Mouse (Mus musculus): Measurements from ENCODE around the gene Hunk.

- TF ChIP-seq CTCF (IDR thresholded peaks at IDR 0.05; ENCODE audit: control insufficient read depth, insufficient read depth, insufficient read length) (no peak), MAX (IDR thresholded peaks at IDR 0.05) (no peak), CEBPB (IDR thresholded peaks at IDR 0.05; ENCODE audit: low read depth) (no peak), FOSL1 (IDR thresholded peaks at IDR 0.05; ENCODE audit: insufficient read depth, low read length, poor library complexity, severe bottlenecking) (no peak), USF1 (IDR thresholded peaks at IDR 0.05; ENCODE audit: low read depth) (no peak), MYOG (IDR thresholded peaks at IDR 0.05; ENCODE audit: control insufficient read depth, extremely low read depth, insufficient read length) (no peak), MYOD1 (IDR thresholded peaks at IDR 0.05; ENCODE audit: control insufficient read depth, insufficient read length, low read depth) (no peak)
Observed at GRCm38 (mm10) chr16:90362926-90363325, 22.9 kb upstream of the Hunk start.
